Mouse (Mus musculus): Measurements from ENCODE around the gene Irf5.

DNA sequence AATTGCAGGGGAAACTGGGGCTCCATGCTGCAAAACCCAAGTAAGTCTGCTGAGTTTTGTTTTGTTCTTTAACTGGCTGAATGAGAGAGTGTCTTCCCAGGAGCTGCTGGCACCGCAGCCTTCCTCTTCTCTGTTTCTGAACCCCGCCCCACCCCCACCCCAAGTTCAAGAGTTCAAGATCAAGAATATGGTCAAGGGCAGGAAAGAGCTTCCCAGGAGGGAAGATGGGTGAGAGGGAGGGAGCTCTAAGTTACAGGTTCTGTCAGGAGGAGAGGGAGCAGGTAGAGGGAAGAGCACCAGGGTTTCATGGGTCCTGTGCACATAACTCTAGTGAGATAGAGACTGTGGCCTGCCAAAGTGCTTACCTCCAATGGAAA lies 3.0 kb downstream of the Irf5 start:
- TF ChIP-seq CTCF (IDR thresholded peaks at IDR 0.05; ENCODE audit: low read depth, low read length) (no peak), POLR2A (IDR thresholded peaks at IDR 0.05; ENCODE audit: borderline replicate concordance, low read depth, low read length) (no peak)
